Mouse (Mus musculus) small intestine, adult 2 months (tissue): ENCODE measurements around the gene Atg4a.

Experiments
- CTCF ChIP-seq: fragments of 200-500 bp; IDR thresholded peaks from 2 replicates; pipeline ENCODE4 v1.5.1; 2012; ENCODE audit warnings: low read depth, mild to moderate bottlenecking, control low read depth, inconsistent platforms, low read length, moderate library complexity, mixed read lengths; ENCODE audit not compliant: insufficient replicate concordance, insufficient read length; ENCODE audit errors: extremely low read depth
- POLR2A ChIP-seq: fragments of 200-500 bp; IDR thresholded peaks from 2 replicates; pipeline ENCODE4 v1.6.1; 2012; ENCODE audit warnings: low read depth, mild to moderate bottlenecking, control low read depth, inconsistent platforms, low read length, moderate library complexity

GRCm38 (mm10) chrX:140978943-140979342 is 22.2 kb downstream of the Atg4a start:
- no peak for TF ChIP-seq POLR2A
- TF ChIP-seq CTCF: no peak
